Mouse (Mus musculus): ENCODE results near the gene Wfikkn1.

- TF ChIP-seq ZMIZ1 (IDR thresholded peaks at IDR 0.05; ENCODE audit: low read depth, low read length): no peak
- TF ChIP-seq CTCF (IDR thresholded peaks at IDR 0.05 in 2 of 3, conservative IDR thresholded peaks at IDR 0.05 in 1 of 3; ENCODE audit: control insufficient read depth in 1 of 3, insufficient read depth in 1 of 3, low read depth in 2 of 3, low read length in 3 of 3, poor library complexity in 1 of 3, severe bottlenecking in 1 of 3): no peak
- TF ChIP-seq MYC (IDR thresholded peaks at IDR 0.05; ENCODE audit: low read depth, low read length): no peak
- TF ChIP-seq ZC3H11A (IDR thresholded peaks at IDR 0.05; ENCODE audit: low read depth, low read length): no peak
- TF ChIP-seq ZNF384 (IDR thresholded peaks at IDR 0.05; ENCODE audit: low read depth, low read length): no peak
- no peak for TF ChIP-seq SIN3A (IDR thresholded peaks at IDR 0.05; ENCODE audit: low read length)
- no peak for TF ChIP-seq UBTF (IDR thresholded peaks at IDR 0.05; ENCODE audit: borderline replicate concordance, insufficient read depth, low read depth, low read length)
- TF ChIP-seq POLR2AphosphoS5 (IDR thresholded peaks at IDR 0.05; ENCODE audit: borderline replicate concordance, low read depth, low read length): no peak
- no peak for TF ChIP-seq E2F4 (IDR thresholded peaks at IDR 0.05; ENCODE audit: borderline replicate concordance, low read depth, low read length)
These were observed 36.4 kb upstream of the Wfikkn1 start for GRCm38 (mm10) chr17:25916931-25917647.
